Mouse (Mus musculus) neural tube, embryonic 14.5 days (tissue): Measurements from ENCODE around the gene Sgpp2. TPM values are rescaled to one million over a fixed set of nuclear protein-coding genes. Genes with fewer than 3 reads are reported as not detected.

Source experiments
- ATAC-seq: fragments of 200-750 bp; cut with Nextera tagmentation; 2 replicates; pipeline ENCODE4 v1.8.0; 2017; ENCODE audit warnings: low read depth, mild to moderate bottlenecking, moderate TSS enrichment, moderate library complexity
- H3K27ac ChIP-seq: fragments of 300-500 bp; sonication (generic); 2 replicates; pipeline ENCODE4 v1.5.1; 2014; ENCODE audit warnings: low read depth, mild to moderate bottlenecking, control low read depth, low read length, moderate library complexity, mixed read lengths
- H3K27me3 ChIP-seq: fragments of 300-500 bp; sonication (generic); 2 replicates; pipeline ENCODE4 v1.6.1; 2014; ENCODE audit warnings: low read length; ENCODE audit not compliant: control insufficient read depth, insufficient read depth
- H3K36me3 ChIP-seq: fragments of 300-500 bp; sonication (generic); 2 replicates; pipeline ENCODE4 v1.6.1; 2014; ENCODE audit warnings: low read length, mixed read lengths; ENCODE audit not compliant: control insufficient read depth, insufficient read depth
- H3K4me1 ChIP-seq: fragments of 300-500 bp; sonication (generic); 2 replicates; pipeline ENCODE4 v1.6.1; 2014; ENCODE audit warnings: low read length; ENCODE audit not compliant: control insufficient read depth, insufficient read depth
- H3K4me2 ChIP-seq: fragments of 300-500 bp; sonication (generic); 2 replicates; pipeline ENCODE4 v1.6.1; 2014; ENCODE audit warnings: mild to moderate bottlenecking, low read depth, low read length, control low read depth
- H3K4me3 ChIP-seq: fragments of 300-500 bp; sonication (generic); 2 replicates; pipeline ENCODE4 v1.5.1; 2014; ENCODE audit warnings: low read depth, low read length, control low read depth, mixed read lengths
- H3K9ac ChIP-seq: fragments of 300-500 bp; sonication (generic); replicated peaks from 2 replicates; pipeline ENCODE4 v1.6.1; 2014; ENCODE audit warnings: low read depth, mild to moderate bottlenecking, control low read depth, low read length, mixed read lengths
- H3K9me3 ChIP-seq: fragments of 300-500 bp; sonication (generic); 2 replicates; pipeline ENCODE4 v1.6.1; 2016; ENCODE audit warnings: low read length; ENCODE audit not compliant: control insufficient read depth
- WGBS: fragments of 180-500 bp; shearing (Covaris S2); extraction: QIAGEN DNeasy Blood & Tissue Kit; methylation state at CpG from one replicate; pipeline ENCODE4 v1.1.7; 2014; 5-methylcytosine and 5-hydroxymethylcytosine counted together
- polyA plus RNA-seq: library from polyadenylated mRNA; unstranded; fragments of >200 nt; fragmentation: Nextera tagmentation; extraction: Ambion mirVana; gene quantifications from 2 replicates; pipeline ENCODE4 v1.2.1, GENCODE M21; 2014

The Sgpp2 gene
- polyA plus RNA-seq, 1 experiment from 2014 or later: 1.6 TPM

DNA sequence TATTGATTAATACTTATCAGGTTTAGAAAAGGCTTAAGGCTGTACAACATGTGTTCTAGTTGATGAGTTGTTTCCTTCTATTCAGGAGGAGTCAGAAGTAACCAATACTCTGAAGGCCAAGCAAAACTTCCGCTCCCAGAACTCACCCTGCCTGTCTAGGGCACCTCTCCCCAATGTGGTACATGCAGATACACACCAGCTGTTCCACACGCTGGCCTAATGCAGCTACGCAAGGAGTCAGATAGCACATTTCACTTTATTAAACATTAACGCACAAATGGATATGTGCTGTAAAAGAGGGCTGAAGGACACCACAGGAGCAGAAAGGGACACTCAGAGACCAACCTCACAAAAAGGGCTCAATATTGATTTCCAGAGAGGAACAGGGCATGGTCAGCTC is 114.7 kb downstream of the Sgpp2 start:
- WGBS: 89% methylated on average over 4 of the region's 4 CpGs
- Histone ChIP-seq H3K4me1 (no peaks in the 10 kb centered on the region), H3K27ac (no peak overlapping the region), H3K4me3 (no peak overlapping the region), H3K9ac (no peak overlapping the region), H3K9me3 (no peaks in the 10 kb centered on the region), H3K4me2 (no peak overlapping the region), H3K27me3 (no peaks in the 10 kb centered on the region), H3K36me3 (no peaks in the 10 kb centered on the region)
- ATAC-seq: no peak

DNA sequence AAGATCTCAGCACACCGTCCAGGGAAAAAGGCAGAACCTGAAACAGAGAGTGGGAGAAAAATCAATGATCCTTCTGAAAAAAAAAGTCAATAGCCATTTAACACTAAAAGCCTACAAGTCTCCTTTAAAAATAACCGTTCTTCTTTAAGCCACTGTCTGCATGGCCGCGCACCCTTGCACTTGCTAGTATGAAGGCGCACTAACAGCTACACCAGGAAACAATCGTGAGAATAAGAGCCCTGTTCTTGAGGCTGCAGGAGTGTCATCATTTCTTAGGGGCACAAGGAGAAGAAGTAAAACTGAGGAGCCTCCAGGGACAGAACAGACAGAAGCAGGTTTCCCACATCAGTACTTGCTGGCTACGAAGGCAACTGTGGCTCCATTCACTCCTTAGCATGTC is 115.2 kb downstream of the Sgpp2 start:
- H3K27me3 ChIP-seq: no peaks in the 10 kb centered on the region
- no peak overlapping the region for H3K27ac ChIP-seq
- H3K4me2 ChIP-seq: no peak overlapping the region
- no peaks in the 10 kb centered on the region for H3K4me1 ChIP-seq
- H3K36me3 ChIP-seq: no peaks in the 10 kb centered on the region
- no peak for ATAC-seq
- WGBS: 79% methylated on average over 7 of the region's 7 CpGs
- no peak overlapping the region for H3K4me3 ChIP-seq
- H3K9me3 ChIP-seq: no peaks in the 10 kb centered on the region
- H3K9ac ChIP-seq: no peak overlapping the region

DNA sequence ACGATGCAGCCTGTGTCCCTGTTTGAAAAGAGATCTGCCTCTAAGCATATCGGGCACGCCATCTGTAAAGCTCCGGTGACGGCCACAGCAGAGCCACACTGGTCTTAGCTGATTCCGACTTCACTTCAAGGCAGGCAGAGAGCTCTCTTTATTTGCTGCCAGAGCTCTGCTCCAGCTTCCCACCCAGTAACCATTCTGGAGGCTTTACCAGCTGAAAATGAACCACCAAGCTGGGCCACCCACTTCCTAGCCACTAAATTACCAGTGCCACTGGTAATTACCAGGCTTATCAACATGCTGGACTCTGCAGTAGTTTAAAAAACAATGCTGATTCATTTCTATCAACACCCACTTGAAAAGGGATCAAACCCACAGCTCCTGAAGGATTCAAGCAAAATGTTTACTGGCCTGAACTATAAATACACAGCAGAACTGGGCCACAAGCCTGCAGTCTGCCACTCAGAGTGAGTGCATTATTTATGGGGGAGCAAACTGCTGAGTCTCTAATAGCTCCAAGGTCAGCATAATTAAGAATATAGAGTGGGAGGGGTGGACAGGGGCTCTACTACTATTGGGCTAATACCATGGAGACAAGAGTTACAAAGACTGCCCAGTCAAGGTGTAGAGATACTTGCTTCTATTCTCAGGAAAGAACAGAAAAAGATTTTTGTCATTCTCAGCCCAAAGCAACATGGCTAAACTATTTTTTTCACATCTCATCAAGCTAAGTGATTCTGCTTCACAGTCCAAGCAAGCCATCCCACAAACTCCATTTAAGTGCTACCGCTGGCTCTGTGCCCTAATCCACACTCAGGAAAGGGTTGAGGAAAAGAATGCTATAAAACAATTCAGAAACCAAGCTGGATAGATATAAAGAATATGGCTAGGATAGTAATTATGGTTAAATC is 115.9 kb downstream of the Sgpp2 start:
- WGBS: 84% methylated on average over 7 of the region's 7 CpGs
- no peaks in the 10 kb centered on the region for H3K36me3 ChIP-seq
- no peaks in the 10 kb centered on the region for H3K4me1 ChIP-seq
- no peak overlapping the region for H3K9ac ChIP-seq
- peak; percentile 41; the same call in 1 of the 2 replicates for ATAC-seq
- H3K4me2 ChIP-seq: no peak overlapping the region
- no peak overlapping the region for H3K4me3 ChIP-seq
- H3K9me3 ChIP-seq: no peaks in the 10 kb centered on the region
- no peaks in the 10 kb centered on the region for H3K27me3 ChIP-seq
- no peak overlapping the region for H3K27ac ChIP-seq

DNA sequence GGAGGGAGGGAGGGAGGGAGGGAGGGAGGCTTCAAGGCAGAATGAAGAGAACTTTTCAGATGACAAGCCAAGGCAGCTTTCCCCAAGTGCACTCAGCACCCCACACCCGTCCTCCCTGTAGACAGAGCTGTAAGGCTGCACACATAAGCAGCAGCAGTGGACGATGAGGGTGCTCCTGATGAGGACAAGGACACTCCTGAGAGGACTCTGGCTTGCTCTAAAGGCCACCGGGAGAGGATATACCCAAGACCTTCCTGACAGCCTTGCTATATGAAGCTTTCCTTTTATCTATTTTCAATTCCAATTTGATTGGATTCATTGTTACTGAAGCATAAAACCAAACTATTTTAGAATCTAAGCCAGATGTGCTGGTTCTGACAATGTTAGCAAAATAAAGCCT is 116.7 kb downstream of the Sgpp2 start:
- H3K4me3 ChIP-seq: no peak overlapping the region
- no peak overlapping the region for H3K4me2 ChIP-seq
- no peak overlapping the region for H3K27ac ChIP-seq
- no peaks in the 10 kb centered on the region for H3K4me1 ChIP-seq
- WGBS: 65% methylated on average over 3 of the region's 3 CpGs
- no peak for ATAC-seq
- no peaks in the 10 kb centered on the region for H3K36me3 ChIP-seq
- H3K27me3 ChIP-seq: no peaks in the 10 kb centered on the region
- no peaks in the 10 kb centered on the region for H3K9me3 ChIP-seq
- no peak overlapping the region for H3K9ac ChIP-seq

DNA sequence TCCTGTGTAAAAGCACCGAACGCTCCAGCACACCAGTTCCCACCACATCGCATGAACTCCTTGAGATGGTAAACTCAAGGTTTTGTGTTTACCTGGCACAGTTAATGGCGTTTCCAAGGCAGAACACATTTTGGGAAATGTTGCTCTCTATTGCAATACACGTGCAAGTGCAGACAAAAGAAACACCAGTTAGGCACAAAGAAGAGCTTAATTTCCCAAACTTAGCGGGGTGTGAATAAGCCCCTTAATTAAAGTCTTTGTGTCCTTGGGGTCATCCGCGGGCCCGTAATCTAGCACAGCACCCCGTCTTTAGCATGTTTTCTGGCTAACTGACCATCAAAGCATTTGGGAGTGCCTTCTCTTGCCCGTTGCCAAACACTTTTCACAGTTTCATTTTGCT is 118.7 kb downstream of the Sgpp2 start:
- H3K27me3 ChIP-seq: no peaks in the 10 kb centered on the region
- no peak overlapping the region for H3K4me2 ChIP-seq
- WGBS: 43% methylated on average over 11 of the region's 11 CpGs
- H3K4me3 ChIP-seq: no peak overlapping the region
- ATAC-seq: no peak
- H3K27ac ChIP-seq: no peak overlapping the region
- no peaks in the 10 kb centered on the region for H3K4me1 ChIP-seq
- no peak overlapping the region for H3K9ac ChIP-seq
- H3K36me3 ChIP-seq: no peaks in the 10 kb centered on the region
- no peaks in the 10 kb centered on the region for H3K9me3 ChIP-seq

DNA sequence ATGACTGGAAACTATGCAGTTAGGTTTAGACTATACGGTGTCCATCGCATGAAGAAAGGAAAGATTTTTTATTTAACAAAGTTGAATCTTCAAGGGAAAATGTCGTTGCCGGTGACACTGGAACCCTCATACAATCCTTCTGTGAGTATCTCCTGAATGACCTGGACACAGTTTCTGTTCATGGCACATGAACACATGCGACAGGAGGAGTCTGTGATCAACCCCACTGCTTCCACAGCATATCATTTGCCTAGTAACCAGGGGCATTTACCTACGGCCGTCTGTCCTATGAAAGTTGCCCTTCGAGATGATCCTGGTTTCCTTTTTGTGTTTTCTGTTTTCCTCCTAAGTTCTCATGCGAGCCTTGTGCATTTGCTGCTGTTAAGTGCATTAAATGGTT is 123.3 kb downstream of the Sgpp2 start:
- 95% methylated on average over 9 of the region's 9 CpGs for WGBS
- Histone ChIP-seq H3K9ac (no peak overlapping the region), H3K9me3 (no peaks in the 10 kb centered on the region), H3K4me3 (no peak overlapping the region), H3K4me2 (no peak overlapping the region), H3K27ac (no peak overlapping the region), H3K36me3 (no peaks in the 10 kb centered on the region), H3K27me3 (no peaks in the 10 kb centered on the region), H3K4me1 (no peaks in the 10 kb centered on the region)
- no peak for ATAC-seq

DNA sequence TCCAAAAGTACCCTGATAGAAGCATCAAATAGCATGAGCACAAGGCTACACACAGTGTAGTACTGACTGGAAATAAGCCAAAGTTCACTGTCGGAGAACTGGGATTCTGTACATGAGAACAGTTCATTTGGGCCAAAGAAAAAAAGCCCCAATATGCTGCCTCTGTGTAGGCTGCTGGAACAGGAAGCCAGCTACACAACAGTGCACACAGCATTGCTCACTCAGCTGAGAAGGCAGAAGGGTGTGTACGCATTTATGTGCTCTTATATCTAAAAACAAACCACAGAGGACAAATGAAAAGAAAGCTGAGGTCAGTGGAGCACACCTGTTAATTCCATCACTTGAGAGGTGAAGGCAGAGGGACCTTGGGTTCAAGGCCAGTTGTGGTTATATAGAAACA is 125.8 kb downstream of the Sgpp2 start:
- H3K4me3 ChIP-seq: no peak overlapping the region
- H3K27ac ChIP-seq: no peak overlapping the region
- ATAC-seq: no peak
- no peaks in the 10 kb centered on the region for H3K36me3 ChIP-seq
- H3K4me1 ChIP-seq: no peaks in the 10 kb centered on the region
- 83% methylated on average over 2 of the region's 2 CpGs for WGBS
- no peak overlapping the region for H3K9ac ChIP-seq
- no peak overlapping the region for H3K4me2 ChIP-seq
- H3K27me3 ChIP-seq: no peaks in the 10 kb centered on the region
- H3K9me3 ChIP-seq: no peaks in the 10 kb centered on the region

DNA sequence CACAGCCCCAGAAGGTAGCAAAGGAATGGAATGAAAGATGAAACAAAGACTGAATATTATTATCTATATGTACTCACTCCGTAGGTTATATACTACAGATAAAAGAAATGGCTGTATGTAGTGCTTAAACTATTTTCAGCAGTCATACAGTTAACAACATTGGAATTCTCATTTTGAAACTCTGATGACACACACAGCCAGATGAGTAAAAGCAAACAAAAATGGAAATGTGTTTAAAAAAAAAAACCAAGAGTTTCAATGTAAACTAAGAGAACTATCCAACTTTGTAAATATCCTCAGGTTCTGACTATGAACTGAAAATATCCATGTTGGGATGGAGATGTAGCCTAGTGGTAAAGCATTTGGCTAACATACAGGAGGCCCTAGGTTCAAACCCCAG is 126.3 kb downstream of the Sgpp2 start:
- H3K36me3 ChIP-seq: no peaks in the 10 kb centered on the region
- no peak overlapping the region for H3K4me3 ChIP-seq
- H3K4me2 ChIP-seq: no peak overlapping the region
- no peaks in the 10 kb centered on the region for H3K4me1 ChIP-seq
- H3K27ac ChIP-seq: no peak overlapping the region
- H3K27me3 ChIP-seq: no peaks in the 10 kb centered on the region
- no peaks in the 10 kb centered on the region for H3K9me3 ChIP-seq
- H3K9ac ChIP-seq: no peak overlapping the region
- ATAC-seq: no peak
- 100% methylated on average over 1 of the region's 1 CpGs for WGBS

DNA sequence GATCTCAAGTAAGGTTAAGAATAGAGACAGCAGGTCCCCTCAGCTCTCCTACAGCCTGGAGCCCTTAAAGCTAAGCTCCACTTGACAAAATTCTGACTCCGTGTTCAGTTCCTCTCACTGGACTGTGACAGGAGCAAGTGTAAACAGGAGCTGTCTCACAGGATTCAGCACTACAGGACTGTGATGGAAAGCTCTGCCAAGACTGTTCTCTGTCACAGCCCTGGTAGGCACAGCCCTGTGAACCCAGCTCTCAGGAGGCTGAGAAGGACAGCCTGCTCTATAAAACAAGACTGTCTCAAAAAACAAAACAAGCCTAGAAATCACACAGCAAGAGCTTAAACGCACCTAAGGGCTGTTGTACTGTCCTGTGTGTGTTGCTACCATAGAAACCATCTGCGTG is 127.0 kb downstream of the Sgpp2 start:
- H3K9ac ChIP-seq: no peak overlapping the region
- no peaks in the 10 kb centered on the region for H3K4me1 ChIP-seq
- no peaks in the 10 kb centered on the region for H3K27me3 ChIP-seq
- no peak for ATAC-seq
- 75% methylated on average over 3 of the region's 3 CpGs for WGBS
- no peak overlapping the region for H3K4me3 ChIP-seq
- no peaks in the 10 kb centered on the region for H3K36me3 ChIP-seq
- no peaks in the 10 kb centered on the region for H3K9me3 ChIP-seq
- H3K4me2 ChIP-seq: no peak overlapping the region
- H3K27ac ChIP-seq: no peak overlapping the region
